Mouse (Mus musculus) limb, embryonic 10.5 days (tissue): ENCODE results near the gene Onecut3. TPM values are rescaled to one million over a fixed set of nuclear protein-coding genes. Genes with fewer than 3 reads are reported as not detected.
A peak's percentile ranks its signal among the peaks of the same experiment; 100 is the strongest.

Experiments used
- DNase-seq: peaks from one replicate; pipeline ENCODE4 v3.0.0-alpha.2; 2017; ENCODE audit warnings: low spot score
- H3K27ac ChIP-seq: fragments of 300-500 bp; sonication (generic); 2 replicates; pipeline ENCODE4 v1.5.1; 2016; ENCODE audit warnings: mild to moderate bottlenecking
- H3K27me3 ChIP-seq: fragments of 300-500 bp; sonication (generic); 2 replicates; pipeline ENCODE4 v1.6.1; 2016; ENCODE audit warnings: low read depth, mild to moderate bottlenecking; ENCODE audit not compliant: poor library complexity, severe bottlenecking
- H3K36me3 ChIP-seq: fragments of 300-500 bp; sonication (generic); 2 replicates; pipeline ENCODE4 v1.6.1; 2016; ENCODE audit warnings: mild to moderate bottlenecking, moderate library complexity
- H3K4me1 ChIP-seq: fragments of 300-500 bp; sonication (generic); 2 replicates; pipeline ENCODE4 v1.6.1; 2016
- H3K4me3 ChIP-seq: fragments of 300-500 bp; sonication (generic); 2 replicates; pipeline ENCODE4 v1.5.1; 2016; ENCODE audit warnings: mild to moderate bottlenecking, moderate library complexity
- H3K9me3 ChIP-seq: fragments of 300-500 bp; sonication (generic); replicated peaks from 2 replicates; pipeline ENCODE4 v1.6.1; 2016; ENCODE audit warnings: mild to moderate bottlenecking
- WGBS: fragments of 180-500 bp; shearing (Covaris S2); methylation state at CpG from one replicate; pipeline ENCODE4 v1.1.7; 2016; 5-methylcytosine and 5-hydroxymethylcytosine counted together
- polyA plus RNA-seq: library from polyadenylated mRNA; unstranded; fragments of >200 nt; fragmentation: Nextera tagmentation; extraction: Ambion mirVana; gene quantifications from 2 replicates; pipeline ENCODE4 v1.2.1, GENCODE M21; 2016

Gene Onecut3
- polyA plus RNA-seq, 1 experiment from 2014 or later = not detected

DNA sequence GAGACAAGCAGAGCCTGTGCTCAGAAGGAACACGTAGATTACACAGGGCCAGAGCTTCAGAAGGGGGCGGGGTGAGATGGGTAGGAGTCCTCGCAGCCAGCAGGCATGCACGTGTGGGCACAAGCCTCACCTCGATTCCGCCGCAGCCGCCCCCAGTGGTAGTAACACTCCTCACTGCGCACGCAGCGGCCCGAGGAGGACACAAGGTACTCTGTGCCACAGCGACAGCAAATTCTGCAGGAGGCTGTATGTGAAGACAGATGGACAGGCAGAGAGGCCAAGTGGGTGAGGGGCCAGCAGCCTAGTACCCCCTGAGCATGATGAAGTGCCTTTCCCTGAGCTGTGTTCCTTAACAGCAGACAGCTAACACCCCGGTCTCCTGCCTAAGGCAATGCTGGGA, 49.2 kb downstream of the Onecut3 start:
- Histone ChIP-seq H3K4me1 (peaks cover 3% of the 10 kb centered on the region), H3K27me3 (peaks cover 4% of the 10 kb centered on the region; the same call in 1 of the 2 replicates), H3K9me3 (no peaks in the 10 kb centered on the region), H3K27ac (0 out of 2 replicates have a peak overlapping the region, but pooled peaks have one; percentile 8), H3K36me3 (peaks cover 82% of the 10 kb centered on the region), H3K4me3 (no peak overlapping the region)
- 94% methylated on average over 14 of the region's 14 CpGs for WGBS
- no peak for DNase-seq

DNA sequence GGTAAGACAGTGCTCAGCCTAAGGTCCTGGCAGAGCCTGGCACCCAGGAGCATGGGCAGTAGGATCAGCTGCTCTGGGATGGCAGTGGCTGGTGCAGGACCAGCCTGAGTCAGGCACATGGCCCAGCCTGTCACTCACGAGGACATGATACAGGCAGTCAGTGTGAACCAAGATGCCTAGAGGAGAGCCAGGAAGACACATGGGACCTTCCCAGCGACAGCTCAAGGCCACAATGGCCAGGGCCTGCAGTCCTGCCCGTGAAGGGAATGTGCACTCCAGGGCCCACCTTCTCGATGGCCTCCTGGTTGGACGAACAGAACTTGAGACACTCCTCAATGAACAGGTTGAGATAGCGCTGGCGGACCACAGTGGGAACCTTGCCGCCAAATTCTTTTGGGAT, 51.0 kb downstream of the Onecut3 start:
- WGBS = 94% methylated on average over 8 of the region's 8 CpGs
- Histone ChIP-seq H3K4me3 (no peak overlapping the region), H3K4me1 (no peaks in the 10 kb centered on the region), H3K27ac (no peak overlapping the region), H3K36me3 (peaks cover 99% of the 10 kb centered on the region), H3K27me3 (no peaks in the 10 kb centered on the region), H3K9me3 (no peaks in the 10 kb centered on the region)
- DNase-seq = no peak

DNA sequence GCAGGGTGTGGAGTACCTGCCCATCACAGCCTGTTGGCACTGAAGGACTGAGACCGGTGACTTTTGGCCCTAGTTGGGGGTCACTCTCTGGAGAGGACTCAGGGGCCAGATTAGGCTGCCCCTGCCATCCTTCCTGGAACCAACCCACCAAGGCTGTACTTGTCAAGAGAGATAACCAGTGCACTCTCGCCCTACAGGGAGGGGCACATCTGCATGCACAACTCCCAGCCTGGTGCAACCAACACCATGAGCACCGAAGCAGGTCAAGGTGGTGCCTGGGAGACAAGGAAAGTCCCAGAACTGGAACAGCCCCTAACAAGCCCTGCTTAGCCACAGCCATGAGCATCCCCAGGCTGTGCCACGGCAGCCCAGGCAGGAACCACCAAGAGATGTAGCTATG, 52.3 kb downstream of the Onecut3 start:
- no peak overlapping the region for H3K4me3 ChIP-seq
- no peaks in the 10 kb centered on the region for H3K9me3 ChIP-seq
- H3K36me3 ChIP-seq = peaks cover 93% of the 10 kb centered on the region
- no peak overlapping the region for H3K27ac ChIP-seq
- H3K27me3 ChIP-seq = no peaks in the 10 kb centered on the region
- 91% methylated on average over 4 of the region's 4 CpGs for WGBS
- DNase-seq = no peak
- H3K4me1 ChIP-seq = no peaks in the 10 kb centered on the region

DNA sequence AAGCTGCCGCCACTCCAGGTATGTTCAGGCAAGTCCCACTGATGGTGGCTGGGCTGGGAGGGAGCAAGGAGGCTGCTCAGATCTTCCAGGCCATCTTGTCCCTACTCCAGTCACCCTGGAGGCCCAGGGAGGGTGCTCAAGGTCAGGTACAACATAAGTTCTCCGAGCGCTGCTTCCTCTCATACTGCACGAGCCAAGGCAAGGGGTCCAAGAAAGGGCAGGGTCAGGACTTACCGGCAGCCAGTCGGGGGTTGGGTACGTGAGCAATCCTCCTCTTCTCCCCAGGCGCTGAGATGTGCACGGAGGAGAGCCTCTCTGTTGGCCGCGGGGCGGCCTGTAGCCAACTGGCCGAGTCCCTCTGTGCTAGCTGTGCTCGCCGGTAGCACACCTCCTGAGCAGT, 52.9 kb downstream of the Onecut3 start:
- Histone ChIP-seq H3K27ac (no peak overlapping the region), H3K4me3 (no peak overlapping the region), H3K4me1 (no peaks in the 10 kb centered on the region), H3K27me3 (no peaks in the 10 kb centered on the region), H3K36me3 (peaks cover 92% of the 10 kb centered on the region), H3K9me3 (no peaks in the 10 kb centered on the region)
- DNase-seq = no peak
- 94% methylated on average over 15 of the region's 15 CpGs for WGBS

DNA sequence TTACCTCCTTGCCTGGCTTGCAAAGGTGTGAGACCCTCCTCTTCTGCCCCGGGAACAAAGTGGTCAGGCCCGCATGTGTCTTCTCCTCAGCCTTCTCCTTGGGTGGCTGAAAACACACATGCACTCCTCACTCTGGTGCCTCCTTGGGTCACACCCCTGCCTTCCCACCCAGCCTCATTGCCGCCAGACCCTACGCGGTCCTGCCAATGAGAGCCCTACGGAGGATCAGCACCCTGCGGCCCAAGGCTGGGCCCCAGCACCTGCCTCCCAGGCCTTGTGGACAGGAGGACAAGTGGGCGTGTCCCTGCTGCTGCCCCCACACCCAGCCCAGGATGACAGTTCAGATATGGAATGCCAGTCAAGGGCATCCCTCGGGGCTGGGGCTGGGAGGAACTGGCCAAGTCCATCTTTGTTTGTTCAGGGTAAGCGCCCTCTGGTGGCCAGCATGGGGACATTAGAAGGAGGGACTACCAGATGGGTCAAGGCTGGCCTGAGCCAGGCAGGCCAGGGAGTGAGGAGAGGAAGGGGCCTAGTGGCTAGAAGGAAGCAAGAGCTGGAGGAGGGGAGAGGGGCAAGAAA, 53.9 kb downstream of the Onecut3 start:
- Histone ChIP-seq H3K27me3 (no peaks in the 10 kb centered on the region), H3K9me3 (no peaks in the 10 kb centered on the region), H3K4me3 (no peak overlapping the region), H3K36me3 (peaks cover 85% of the 10 kb centered on the region), H3K4me1 (no peaks in the 10 kb centered on the region), H3K27ac (no peak overlapping the region)
- WGBS = 77% methylated on average over 10 of the region's 10 CpGs
- DNase-seq = peak; percentile 83

DNA sequence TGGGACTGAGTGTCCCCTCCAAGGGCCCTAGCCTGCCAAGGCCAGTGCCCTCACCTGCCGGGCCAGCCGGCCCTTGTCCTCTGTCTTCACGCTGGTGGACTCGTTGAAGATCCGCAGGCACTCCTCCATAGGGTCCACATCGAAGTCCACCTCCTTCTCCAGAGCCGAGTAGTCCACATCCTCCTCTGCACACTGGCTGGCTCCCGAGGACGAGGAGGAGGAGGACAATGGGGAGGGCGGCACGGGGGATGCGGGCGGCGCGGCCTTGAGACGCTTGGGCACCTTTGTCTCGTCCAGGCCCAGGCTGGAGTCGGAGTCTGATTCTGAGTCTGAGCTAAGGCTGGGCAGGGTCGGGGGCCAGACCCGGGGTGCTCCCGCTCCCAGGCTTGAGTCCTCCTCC, 54.6 kb downstream of the Onecut3 start:
- WGBS = 95% methylated on average over 21 of the region's 21 CpGs
- H3K27ac ChIP-seq = no peak overlapping the region
- no peak overlapping the region for H3K4me3 ChIP-seq

DNA sequence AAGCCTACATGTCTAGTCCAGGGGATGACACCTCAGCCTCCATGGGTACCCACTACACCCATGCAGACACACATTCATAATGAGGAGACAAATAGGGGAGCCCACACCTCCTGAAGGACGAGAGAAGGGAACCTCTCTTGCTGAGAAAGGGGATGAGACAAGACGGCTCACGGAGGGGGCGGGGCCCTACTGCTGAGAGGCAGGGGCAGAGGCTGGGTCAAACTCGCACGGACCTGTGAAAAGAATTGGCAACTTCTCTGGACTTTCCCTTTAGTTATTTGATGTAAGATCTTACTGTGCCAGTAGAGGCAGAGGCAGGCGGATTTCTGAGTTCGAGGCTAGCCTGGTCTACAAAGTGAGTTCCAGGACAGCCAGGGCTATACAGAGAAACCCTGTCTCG, 57.7 kb downstream of the Onecut3 start:
- Histone ChIP-seq H3K9me3 (no peaks in the 10 kb centered on the region), H3K4me3 (no peak overlapping the region), H3K4me1 (peaks cover 6% of the 10 kb centered on the region), H3K27ac (no peak overlapping the region), H3K27me3 (no peaks in the 10 kb centered on the region), H3K36me3 (peaks cover 68% of the 10 kb centered on the region)
- WGBS = 63% methylated on average over 9 of the region's 9 CpGs
- no peak for DNase-seq

More for the DNA sequence above, 54.6 kb downstream of the Onecut3 start:
- DNase-seq = no peak
- Histone ChIP-seq H3K9me3 (no peaks in the 10 kb centered on the region), H3K27me3 (no peaks in the 10 kb centered on the region), H3K4me1 (no peaks in the 10 kb centered on the region), H3K36me3 (peaks cover 85% of the 10 kb centered on the region)

DNA sequence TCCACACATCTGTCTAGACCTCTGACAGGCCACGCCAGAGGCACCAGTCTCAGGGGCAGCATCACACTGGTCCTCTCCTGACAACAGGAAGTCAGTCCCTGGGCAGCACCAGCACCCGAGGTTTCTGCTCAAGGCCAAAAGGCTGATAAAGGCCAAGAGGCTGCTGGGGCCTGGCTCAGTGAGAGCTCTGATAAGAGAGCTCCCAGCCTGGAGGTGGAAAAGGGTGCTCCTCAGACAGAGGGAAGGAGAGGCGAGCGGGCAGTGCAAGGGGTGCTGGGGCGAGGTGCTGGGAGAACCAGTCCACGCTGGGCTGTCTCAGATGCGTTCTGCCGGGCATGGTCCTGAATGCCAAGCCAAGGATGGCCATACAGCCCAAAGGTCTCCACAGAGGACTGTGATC, 58.9 kb downstream of the Onecut3 start:
- 85% methylated on average over 8 of the region's 8 CpGs for WGBS
- Histone ChIP-seq H3K27me3 (no peaks in the 10 kb centered on the region), H3K9me3 (no peaks in the 10 kb centered on the region), H3K4me1 (peaks cover 18% of the 10 kb centered on the region), H3K4me3 (no peak overlapping the region; the same call in 1 of the 2 replicates), H3K36me3 (peaks cover 57% of the 10 kb centered on the region), H3K27ac (no peak overlapping the region)
- DNase-seq = no peak

DNA sequence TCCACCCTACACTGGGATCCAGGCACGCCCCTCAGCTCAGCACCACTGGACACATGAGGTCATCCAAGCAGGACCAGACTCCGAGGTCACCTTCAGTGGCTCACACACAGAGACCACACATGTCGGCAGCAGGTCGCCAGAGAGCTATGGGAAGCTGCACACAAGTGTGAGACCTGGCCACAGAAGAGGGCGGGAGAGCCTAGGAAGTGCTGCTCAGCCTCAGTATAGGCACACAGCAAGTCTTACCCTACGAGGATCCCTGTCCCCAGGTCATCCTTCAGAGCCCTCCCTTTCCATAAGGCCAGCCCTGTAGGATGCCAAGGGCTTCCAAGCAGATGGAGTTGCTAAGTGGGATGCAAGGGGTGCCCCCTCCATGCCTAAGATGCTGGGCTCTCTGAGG, 59.4 kb downstream of the Onecut3 start:
- peaks cover 54% of the 10 kb centered on the region for H3K36me3 ChIP-seq
- 86% methylated on average over 6 of the region's 6 CpGs for WGBS
- no peaks in the 10 kb centered on the region for H3K9me3 ChIP-seq
- no peak for DNase-seq
- no peaks in the 10 kb centered on the region for H3K27me3 ChIP-seq
- H3K27ac ChIP-seq = no peak overlapping the region
- H3K4me1 ChIP-seq = peaks cover 19% of the 10 kb centered on the region
- no peak overlapping the region; the same call in 1 of the 2 replicates for H3K4me3 ChIP-seq

DNA sequence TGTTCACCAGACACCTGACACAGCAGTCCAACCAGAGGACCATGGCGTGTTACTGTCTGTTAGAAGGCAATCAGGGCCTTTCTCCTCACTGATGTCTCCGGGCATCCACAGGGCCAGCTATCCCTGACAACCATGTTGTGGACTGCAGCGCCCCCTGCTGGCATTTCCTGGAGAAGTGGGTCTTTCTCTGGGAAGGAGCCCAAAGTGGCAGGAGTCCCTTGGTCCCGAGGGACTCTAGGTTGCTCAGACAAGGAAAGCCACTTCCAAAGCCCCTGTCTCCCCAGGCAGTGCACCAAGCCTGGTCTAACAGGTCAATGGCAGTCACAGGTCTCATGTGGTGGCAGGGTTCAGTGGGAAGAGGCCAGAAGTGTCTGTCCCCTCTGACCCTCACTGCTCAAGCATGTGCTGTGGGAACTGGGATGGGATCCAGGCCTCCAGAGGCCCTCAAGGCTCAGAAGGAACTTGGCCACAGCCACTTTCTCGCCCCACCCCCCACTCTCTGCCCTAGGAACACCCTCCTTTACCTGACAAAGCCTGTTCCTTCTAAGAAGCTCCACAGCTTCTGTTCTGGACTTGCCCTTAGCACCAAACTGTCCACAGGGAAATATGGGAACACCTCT, 62.8 kb downstream of the Onecut3 start:
- WGBS = 42% methylated on average over 5 of the region's 5 CpGs
- no peak overlapping the region for H3K4me3 ChIP-seq
- no peak overlapping the region for H3K27ac ChIP-seq
- peaks cover 29% of the 10 kb centered on the region for H3K36me3 ChIP-seq
- H3K27me3 ChIP-seq = no peaks in the 10 kb centered on the region
- H3K4me1 ChIP-seq = peaks cover 41% of the 10 kb centered on the region
- peak; percentile 83 for DNase-seq
- no peaks in the 10 kb centered on the region for H3K9me3 ChIP-seq

DNA sequence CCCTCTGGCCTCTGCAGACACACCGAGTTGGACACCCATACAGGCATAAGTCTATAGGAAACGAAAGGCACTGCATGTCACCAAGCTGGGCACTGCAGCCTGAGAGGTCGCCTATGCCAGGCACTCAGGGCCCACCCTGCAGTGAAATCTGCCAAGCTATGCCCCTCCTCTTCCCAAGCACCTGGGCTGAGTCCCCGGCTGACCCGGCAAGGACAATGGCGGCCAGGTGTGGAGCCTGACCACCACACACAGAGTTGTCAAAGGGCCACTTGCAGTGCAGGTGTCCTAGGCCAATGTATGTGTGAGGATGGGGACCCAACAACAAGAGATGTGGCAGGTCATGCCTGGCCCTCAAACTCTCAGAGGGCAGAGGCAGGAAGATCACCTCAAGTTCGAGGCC, 64.8 kb downstream of the Onecut3 start:
- Histone ChIP-seq H3K27me3 (no peaks in the 10 kb centered on the region), H3K36me3 (peaks cover 21% of the 10 kb centered on the region), H3K4me1 (peaks cover 43% of the 10 kb centered on the region), H3K9me3 (no peaks in the 10 kb centered on the region), H3K4me3 (0 out of 2 replicates have a peak overlapping the region, but pooled peaks have one; percentile 20), H3K27ac (no peak overlapping the region)
- no peak for DNase-seq
- WGBS = 92% methylated on average over 7 of the region's 7 CpGs

DNA sequence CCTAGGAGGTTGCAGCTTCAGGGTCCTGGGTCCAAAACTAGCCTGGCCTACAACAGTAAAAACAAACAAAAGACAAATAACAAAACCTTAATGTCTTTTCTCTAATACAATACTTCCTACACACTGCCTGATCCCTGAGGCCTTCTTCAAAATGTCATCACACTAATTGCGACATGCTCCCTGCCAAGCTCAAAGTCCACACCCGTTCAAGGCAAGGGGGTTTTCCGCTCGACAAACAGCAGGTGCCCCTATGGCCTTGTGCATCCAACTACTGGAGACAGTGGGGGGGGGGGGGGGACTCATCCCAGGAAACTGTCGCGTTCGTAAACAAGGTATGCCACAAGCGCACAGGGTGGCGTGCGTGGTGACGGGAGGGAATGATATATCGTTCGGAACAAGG, 66.0 kb downstream of the Onecut3 start:
- H3K9me3 ChIP-seq = no peaks in the 10 kb centered on the region
- H3K4me1 ChIP-seq = peaks cover 41% of the 10 kb centered on the region
- peak overlapping the region; percentile 89 for H3K4me3 ChIP-seq
- peak overlapping the region; percentile 98 for H3K27ac ChIP-seq
- WGBS = 1% methylated on average over 13 of the region's 13 CpGs
- H3K36me3 ChIP-seq = peaks cover 21% of the 10 kb centered on the region
- DNase-seq = no peak
- H3K27me3 ChIP-seq = no peaks in the 10 kb centered on the region

DNA sequence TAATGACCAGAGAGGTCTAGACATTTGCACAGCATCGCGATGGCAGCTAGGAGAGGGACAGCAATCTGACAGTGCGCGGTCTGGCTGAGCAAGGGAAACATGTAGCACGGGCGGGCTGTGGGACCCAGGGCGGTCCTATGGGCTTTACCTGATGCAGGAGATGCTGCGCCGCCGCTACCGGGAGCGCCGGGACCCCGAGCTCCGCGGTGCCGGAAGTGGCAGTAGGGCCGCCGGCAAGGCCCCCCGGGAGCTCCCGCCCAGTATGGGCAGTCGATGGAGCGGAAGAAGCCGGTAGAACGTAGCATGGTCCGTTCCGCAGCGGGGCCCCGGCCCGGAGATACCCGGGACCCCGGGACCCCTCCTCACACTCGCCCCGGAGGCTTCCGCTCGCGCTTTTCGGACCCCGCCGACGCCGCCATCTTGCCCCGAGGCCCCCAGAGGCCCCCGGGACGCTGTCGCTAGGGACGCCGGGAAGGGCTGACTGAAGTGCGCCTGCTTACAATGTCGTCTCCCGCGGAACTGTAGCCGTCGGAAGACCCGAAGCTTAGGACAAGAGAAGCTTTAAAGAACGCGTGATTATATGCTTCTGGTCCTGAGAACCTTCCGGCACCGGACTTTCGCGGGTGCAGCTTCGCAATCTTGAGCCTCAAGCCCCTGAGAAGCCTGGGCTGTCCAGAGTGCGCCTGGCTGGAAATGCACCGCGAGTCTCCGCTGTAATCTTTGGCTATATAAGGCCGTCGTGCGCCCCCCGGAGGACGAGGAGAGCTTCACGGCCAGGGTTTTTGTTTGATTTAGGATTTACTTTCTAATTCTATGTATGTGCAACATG, 66.7 kb downstream of the Onecut3 start, which contains the start of gene Rexo1:
Rexo1 (minus strand) TSS at position 445 of the 829 bp plus-strand sequence.
- peak within 1 kb of the TSS; percentile 89 for H3K4me3 ChIP-seq
- H3K27ac ChIP-seq = peak within 1 kb of the TSS; percentile 98
- peak; percentile 95 for DNase-seq
- peaks cover 43% of the 10 kb centered on the region for H3K4me1 ChIP-seq
- H3K36me3 ChIP-seq = peaks cover 21% of the 10 kb centered on the region
- no peaks in the 10 kb centered on the region for H3K9me3 ChIP-seq
- under 1% methylated on average over 72 of the region's 72 CpGs for WGBS
- H3K27me3 ChIP-seq = no peaks in the 10 kb centered on the region
